ENCODE assay signal across 8 mouse cellular contexts in the genomic region with DNA sequence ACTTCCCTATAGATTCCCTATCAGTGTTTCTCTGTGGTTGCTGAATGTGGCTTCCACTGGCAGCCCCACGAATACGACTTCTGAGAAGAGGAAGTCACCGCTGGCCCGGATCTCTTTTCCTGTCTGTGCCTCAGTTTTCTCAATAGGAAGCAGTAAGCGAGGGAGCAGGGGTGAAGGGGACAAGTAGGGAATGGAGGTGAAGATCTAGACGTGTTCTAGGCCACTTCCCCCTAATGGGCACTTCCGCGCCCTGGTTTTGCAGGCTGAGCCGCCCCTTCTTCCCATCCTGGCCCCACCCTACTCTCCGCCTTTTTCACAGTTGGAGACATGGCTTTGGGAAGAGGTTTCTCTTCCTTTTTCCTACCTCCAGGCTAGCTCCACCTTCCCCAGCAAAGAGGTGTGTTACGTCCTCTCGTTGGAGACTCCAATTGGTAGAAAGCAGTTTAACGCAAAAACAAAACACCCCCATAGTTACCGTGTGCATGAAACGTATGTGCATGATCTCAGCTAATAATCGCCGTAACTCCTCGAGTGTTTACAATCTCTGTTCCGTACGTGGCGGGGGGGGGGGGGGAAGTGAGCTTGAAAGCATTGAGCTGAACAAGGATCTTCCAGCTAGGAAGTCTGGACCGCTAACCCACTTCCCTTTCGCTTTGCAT. TPM values are rescaled to one million over a fixed set of nuclear protein-coding genes. Genes with fewer than 3 reads are reported as not detected.
DNase-seq lines count a peak whose midpoint lies in the region; ATAC-seq lines count a peak whose summit lies in the region.

No protein-coding gene starts in this region.

- 4% methylated on average over 23 of the region's 23 CpGs for WGBS in heart, embryonic 10.5 days
- WGBS in lung, embryonic 16.5 days = 2% methylated on average over 23 of the region's 23 CpGs

- peaks cover 52% of the 10 kb centered on the region for H3K4me1 ChIP-seq in heart, embryonic 10.5 days
- peaks cover 29% of the 10 kb centered on the region for H3K4me1 ChIP-seq in lung, embryonic 16.5 days (replicated peaks; ENCODE audit: control insufficient read depth, insufficient read depth, low read length)

- H3K4me3 ChIP-seq in heart, embryonic 10.5 days = peak overlapping the region; percentile 79
- peak overlapping the region; percentile 75 for H3K4me3 ChIP-seq in lung, embryonic 16.5 days (ENCODE audit: low read length)

- peak; percentile 41 for ATAC-seq in lung, embryonic 16.5 days (ENCODE audit: low read depth)

- H3K27me3 ChIP-seq in heart, embryonic 10.5 days (ENCODE audit: insufficient read depth, poor library complexity, severe bottlenecking) = peaks cover 35% of the 10 kb centered on the region
- no peaks in the 10 kb centered on the region for H3K27me3 ChIP-seq in lung, embryonic 16.5 days (ENCODE audit: control insufficient read depth, insufficient read depth, low read depth, low read length)

- peak overlapping the region; percentile 87 for H3K27ac ChIP-seq in heart, embryonic 10.5 days
- H3K27ac ChIP-seq in lung, embryonic 16.5 days (ENCODE audit: low read length) = peak overlapping the region; percentile 98

- peak; percentile 85 for DNase-seq in CD4-positive, CD25-positive, alpha-beta regulatory T cell, adult 2 months (ENCODE audit: low read depth, low spot score)
- peak; percentile 89 for DNase-seq in ZHBTc4 (ENCODE audit: low read depth, low spot score)
- DNase-seq in embryo, embryonic 10.5 days (ENCODE audit: low spot score) = peak; percentile 58
- DNase-seq in heart, embryonic 10.5 days (ENCODE audit: low spot score) = no peak
- DNase-seq in kidney, adult 8-10 months = peak; percentile 77 to 87
- peak; percentile 40 for DNase-seq in ovary, postnatal 10 days (ENCODE audit: low spot score)
- DNase-seq in adipocyte (ENCODE audit: low spot score) = no peak

- H3K9ac ChIP-seq in lung, embryonic 16.5 days (ENCODE audit: low read length) = peak overlapping the region; percentile 78

- peak overlapping the region; percentile 92 for H3K4me2 ChIP-seq in lung, embryonic 16.5 days (ENCODE audit: low read depth, low read length)

- 0 out of 2 replicates have a peak, but pooled peaks cover 3% of the 10 kb centered on the region for H3K36me3 ChIP-seq in heart, embryonic 10.5 days
- H3K36me3 ChIP-seq in lung, embryonic 16.5 days (ENCODE audit: control insufficient read depth, insufficient read depth, low read length) = no peaks in the 10 kb centered on the region

- H3K9me3 ChIP-seq in heart, embryonic 10.5 days = no peaks in the 10 kb centered on the region
- H3K9me3 ChIP-seq in lung, embryonic 16.5 days (ENCODE audit: control insufficient read depth, low read length) = no peaks in the 10 kb centered on the region

RNA-seq across cellular contexts. Expression of gene Atp1a2, which starts 13.5 kb away (rescaled TPM):
- 8.7 and 22.5 TPM in 2 replicates for polyA plus RNA-seq in heart, embryonic 10.5 days (2016; fragmentation: Nextera tagmentation; extraction: Ambion mirVana)
- 6.2 and 6.7 TPM in 2 replicates for polyA plus RNA-seq in lung, embryonic 16.5 days (2015; fragmentation: Nextera tagmentation; extraction: Ambion mirVana)

RNA-seq across cellular contexts. Expression of gene Kcnj9, which starts 17.7 kb away (rescaled TPM):
- not detected in 2 replicates for polyA plus RNA-seq in heart, embryonic 10.5 days (2016; fragmentation: Nextera tagmentation; extraction: Ambion mirVana)
- not detected in 2 replicates for polyA plus RNA-seq in lung, embryonic 16.5 days (2015; fragmentation: Nextera tagmentation; extraction: Ambion mirVana)

RNA-seq across cellular contexts. Expression of gene Kcnj10, which starts 29.6 kb away (rescaled TPM):
- 0.09 TPM in 1 of 2 replicates, not detected in the other for polyA plus RNA-seq in heart, embryonic 10.5 days (2016; fragmentation: Nextera tagmentation; extraction: Ambion mirVana)
- 0.15 and 0.20 TPM in 2 replicates for polyA plus RNA-seq in lung, embryonic 16.5 days (2015; fragmentation: Nextera tagmentation; extraction: Ambion mirVana)

RNA-seq across cellular contexts. Expression of gene Igsf8, which starts 49.9 kb away (rescaled TPM):
- polyA plus RNA-seq in heart, embryonic 10.5 days (2016; fragmentation: Nextera tagmentation; extraction: Ambion mirVana) = 30.1 and 33.2 TPM in 2 replicates
- polyA plus RNA-seq in lung, embryonic 16.5 days (2015; fragmentation: Nextera tagmentation; extraction: Ambion mirVana) = 42.5 and 46.0 TPM in 2 replicates

RNA-seq across cellular contexts. Expression of gene Atp1a4, which starts 53.2 kb away (rescaled TPM):
- 0.09 and 0.12 TPM in 2 replicates for polyA plus RNA-seq in heart, embryonic 10.5 days (2016; fragmentation: Nextera tagmentation; extraction: Ambion mirVana)
- polyA plus RNA-seq in lung, embryonic 16.5 days (2015; fragmentation: Nextera tagmentation; extraction: Ambion mirVana) = not detected in 2 replicates

Comparison
In these comparisons a context has a peak if more than half of its experiments do, and no peak if none do; other contexts are left out.
1. DNase-seq: peak in CD4-positive, CD25-positive, alpha-beta regulatory T cell, adult 2 months (single experiment), ZHBTc4 (single experiment), embryo, embryonic 10.5 days (single experiment), kidney, adult 8-10 months (2 of 2) and ovary, postnatal 10 days (single experiment); none in heart, embryonic 10.5 days (single experiment) and adipocyte (single experiment).